Mouse (Mus musculus) liver, embryonic 14.5 days (tissue): ENCODE results near the gene Utp6.

Source experiments
- CTCF ChIP-seq: IDR thresholded peaks from 2 replicates; pipeline ENCODE4 v1.5.1; 2016; ENCODE audit warnings: antibody characterized with exemption, low read depth, control low read depth
- EP300 ChIP-seq: IDR thresholded peaks from 2 replicates; pipeline ENCODE4 v1.6.1; 2016; ENCODE audit warnings: antibody characterized with exemption, low read depth

DNA sequence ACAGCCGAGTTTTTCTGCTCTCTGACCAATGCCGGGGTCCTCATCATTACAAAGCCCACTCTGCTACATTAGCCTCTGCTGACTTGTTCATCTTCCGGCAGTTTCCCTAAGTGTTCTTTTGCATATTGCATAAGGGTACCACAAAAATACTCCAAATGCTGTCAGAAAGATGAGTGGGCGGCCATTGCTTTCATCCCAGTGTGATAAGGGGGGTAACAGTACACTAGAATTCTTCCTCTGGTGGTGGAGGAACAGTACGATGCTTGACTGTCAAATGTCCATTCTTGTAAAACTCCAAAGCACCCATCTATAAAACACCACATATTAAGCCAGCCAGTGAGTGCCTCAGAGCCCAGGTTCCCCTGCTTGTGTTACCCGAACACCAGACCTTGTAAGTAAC, 69.9 kb downstream of the Utp6 start:
- TF ChIP-seq CTCF, result no peak
- TF ChIP-seq EP300, result no peak
